9 mouse cellular contexts compared by ENCODE assay signal in genomic region chr10:77353031-77353745, GRCm38 (mm10).
DNase-seq lines count a peak whose midpoint lies in the region; ATAC-seq and TF ChIP-seq lines count a peak whose summit lies in the region.
"Had no signal": no experiment of that assay in that cellular context is flagged by ENCODE, and none has a peak within 500 bp of the region (broad histone marks: within the 10 kb centered on the region; RNA-seq: fewer than 3 reads in every experiment).

No protein-coding gene starts in this region.

- H3K27ac ChIP-seq in forebrain, embryonic 15.5 days (replicated peaks) = no peak overlapping the region
- no peak overlapping the region for H3K27ac ChIP-seq in lung, embryonic 16.5 days (ENCODE audit: low read length)
- H3K27ac ChIP-seq: limb, embryonic 13.5 days had no signal

- H3K36me3 ChIP-seq in G1E (replicated peaks) = no peaks in the 10 kb centered on the region
- no peaks in the 10 kb centered on the region for H3K36me3 ChIP-seq in forebrain, embryonic 15.5 days
- H3K36me3 ChIP-seq in lung, embryonic 16.5 days (ENCODE audit: control insufficient read depth, insufficient read depth, low read length) = peaks cover 4% of the 10 kb centered on the region; the same call in 1 of the 2 replicates

- no peak overlapping the region for H3K9ac ChIP-seq in forebrain, embryonic 15.5 days (replicated peaks)
- H3K9ac ChIP-seq in lung, embryonic 16.5 days (ENCODE audit: low read length) = no peak overlapping the region
- H3K9ac ChIP-seq: limb, embryonic 13.5 days had no signal

- no peak for ATAC-seq in G1E (ENCODE audit: extremely low read depth, insufficient number of reproducible peaks, low FRiP score, poor library complexity, severe bottlenecking)
- ATAC-seq in forebrain, embryonic 15.5 days (replicated peaks) = peak; percentile 89
- peak; percentile 65; the same call in 1 of the 2 replicates for ATAC-seq in lung, embryonic 16.5 days (ENCODE audit: low read depth)

- H3K4me2 ChIP-seq in forebrain, embryonic 15.5 days (replicated peaks) = no peak overlapping the region
- H3K4me2 ChIP-seq in lung, embryonic 16.5 days (ENCODE audit: low read depth, low read length) = no peak overlapping the region
- H3K4me2 ChIP-seq: limb, embryonic 13.5 days had no signal

- H3K4me1 ChIP-seq in G1E (ENCODE audit: insufficient read depth, low read depth, low read length) = no peaks in the 10 kb centered on the region
- H3K4me1 ChIP-seq in forebrain, embryonic 15.5 days = no peaks in the 10 kb centered on the region
- H3K4me1 ChIP-seq in lung, embryonic 16.5 days (replicated peaks; ENCODE audit: control insufficient read depth, insufficient read depth, low read length) = no peaks in the 10 kb centered on the region
- H3K4me1 ChIP-seq: limb, embryonic 13.5 days had no signal

- TF ChIP-seq CTCF in G1E (IDR thresholded peaks at IDR 0.05; ENCODE audit: low read depth, low read length) = no peak

- H3K27me3 ChIP-seq in G1E (ENCODE audit: insufficient read depth, low read length) = peaks cover 3% of the 10 kb centered on the region
- no peaks in the 10 kb centered on the region for H3K27me3 ChIP-seq in forebrain, embryonic 15.5 days
- H3K27me3 ChIP-seq in lung, embryonic 16.5 days (ENCODE audit: control insufficient read depth, insufficient read depth, low read depth, low read length) = no peaks in the 10 kb centered on the region
- H3K27me3 ChIP-seq: limb, embryonic 13.5 days had no signal

- H3K9me3 ChIP-seq in G1E (replicated peaks) = no peaks in the 10 kb centered on the region
- H3K9me3 ChIP-seq in forebrain, embryonic 15.5 days = no peaks in the 10 kb centered on the region
- H3K9me3 ChIP-seq in lung, embryonic 16.5 days (ENCODE audit: control insufficient read depth, low read length) = no peaks in the 10 kb centered on the region
- H3K9me3 ChIP-seq: limb, embryonic 13.5 days had no signal

- no peak overlapping the region for H3K4me3 ChIP-seq in G1E (ENCODE audit: low read depth, low read length)
- H3K4me3 ChIP-seq in forebrain, embryonic 15.5 days = no peak overlapping the region
- no peak overlapping the region for H3K4me3 ChIP-seq in lung, embryonic 16.5 days (ENCODE audit: low read length)
- H3K4me3 ChIP-seq: limb, embryonic 13.5 days had no signal

- DNase-seq in G1E (ENCODE audit: low spot score) = peak; percentile 25
- DNase-seq in cerebellum, adult 11-12 months = peak; percentile 87
- peak; percentile 86 for DNase-seq in heart, postnatal 4 days
- DNase-seq in layer of hippocampus, adult 8-10 months (ENCODE audit: low spot score in 2 of 2) = peak; percentile 79 to 86
- DNase-seq in retina, adult 2 months (ENCODE audit: low read depth, low spot score) = peak; percentile 65
- peak; percentile 73 for DNase-seq in thymus, postnatal 25 days

- 83% methylated on average over 6 of the region's 6 CpGs for WGBS in forebrain, embryonic 15.5 days
- WGBS in lung, embryonic 16.5 days = 80% methylated on average over 6 of the region's 6 CpGs

Comparison
In these comparisons a context has a peak if more than half of its experiments do, and no peak if none do; other contexts are left out.
1. DNase-seq: peak in every context shown above with its lines; median percentile 87 in cerebellum, adult 11-12 months; 86 in heart, postnatal 4 days; 82 in layer of hippocampus, adult 8-10 months; 73 in thymus, postnatal 25 days; 65 in retina, adult 2 months; 25 in G1E.